In the genomic region with DNA sequence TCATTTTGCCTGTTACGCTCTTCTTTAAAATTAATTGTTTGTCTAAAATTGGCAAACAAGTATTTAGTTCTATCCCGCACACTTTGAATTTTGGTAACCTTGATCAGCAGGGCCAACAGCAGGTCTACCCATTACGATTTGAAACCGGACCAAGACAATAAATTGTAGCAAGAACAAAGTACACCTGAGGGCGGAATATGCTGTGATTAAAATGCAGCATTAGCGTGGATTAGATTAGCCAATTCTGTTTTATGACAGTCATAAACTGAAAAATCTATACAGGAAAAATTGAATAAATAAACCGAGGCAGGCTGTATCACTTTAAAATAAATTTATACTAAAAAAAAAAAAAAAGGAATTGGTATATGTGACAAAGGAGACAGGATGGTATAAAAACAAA, we compare ENCODE assay signal across 29 mouse cellular contexts.
"Had no signal": no experiment of that assay in that cellular context is flagged by ENCODE, and none has a peak within 500 bp of the region (broad histone marks: within the 10 kb centered on the region; RNA-seq: fewer than 3 reads in every experiment).

No protein-coding gene starts in this region.

- H3K27ac ChIP-seq: limb, embryonic 10.5 days; limb, embryonic 12.5 days; limb, embryonic 13.5 days; limb, embryonic 15.5 days; liver, embryonic 12.5 days; liver, embryonic 13.5 days; liver, embryonic 14.5 days; liver, embryonic 15.5 days; lung, embryonic 15.5 days; macrophage; midbrain, embryonic 10.5 days; midbrain, embryonic 12.5 days; midbrain, embryonic 13.5 days; midbrain, embryonic 15.5 days had no signal

- ATAC-seq: liver, embryonic 12.5 days; liver, postnatal 0 days; midbrain, embryonic 13.5 days; midbrain, embryonic 15.5 days; midbrain, embryonic 16.5 days had no signal

- H3K9me3 ChIP-seq: limb, embryonic 10.5 days; limb, embryonic 12.5 days; limb, embryonic 13.5 days; limb, embryonic 15.5 days; liver, embryonic 12.5 days; liver, embryonic 13.5 days; liver, embryonic 15.5 days; lung, embryonic 15.5 days; midbrain, embryonic 10.5 days; midbrain, embryonic 12.5 days; midbrain, embryonic 13.5 days; midbrain, embryonic 15.5 days had no signal

- H3K9ac ChIP-seq: limb, embryonic 12.5 days; limb, embryonic 13.5 days; limb, embryonic 15.5 days; liver, embryonic 12.5 days; liver, embryonic 13.5 days; liver, embryonic 14.5 days; liver, embryonic 15.5 days; liver, postnatal 0 days; lung, embryonic 14.5 days; lung, embryonic 15.5 days; midbrain, embryonic 12.5 days; midbrain, embryonic 13.5 days; midbrain, embryonic 15.5 days had no signal

- H3K27me3 ChIP-seq: limb, embryonic 12.5 days; limb, embryonic 13.5 days; limb, embryonic 15.5 days; liver, embryonic 12.5 days; liver, embryonic 13.5 days; liver, embryonic 15.5 days; lung, embryonic 15.5 days; megakaryocyte, embryonic 14.5 days; midbrain, embryonic 12.5 days; midbrain, embryonic 13.5 days; midbrain, embryonic 15.5 days had no signal

- H3K4me3 ChIP-seq: limb, embryonic 10.5 days; limb, embryonic 12.5 days; limb, embryonic 13.5 days; limb, embryonic 15.5 days; liver, embryonic 12.5 days; liver, embryonic 13.5 days; liver, embryonic 15.5 days; lung, embryonic 15.5 days; megakaryocyte, embryonic 14.5 days; midbrain, embryonic 10.5 days; midbrain, embryonic 12.5 days; midbrain, embryonic 13.5 days; midbrain, embryonic 15.5 days; myocyte had no signal

- H3K4me2 ChIP-seq: limb, embryonic 12.5 days; limb, embryonic 13.5 days; limb, embryonic 15.5 days; liver, embryonic 11.5 days; liver, embryonic 12.5 days; liver, embryonic 13.5 days; liver, embryonic 15.5 days; lung, embryonic 15.5 days; midbrain, embryonic 11.5 days; midbrain, embryonic 12.5 days; midbrain, embryonic 13.5 days; midbrain, embryonic 15.5 days had no signal

- H3K36me3 ChIP-seq: limb, embryonic 10.5 days; limb, embryonic 12.5 days; limb, embryonic 13.5 days; limb, embryonic 15.5 days; liver, embryonic 12.5 days; liver, embryonic 13.5 days; liver, embryonic 15.5 days; lung, embryonic 15.5 days; midbrain, embryonic 12.5 days; midbrain, embryonic 13.5 days; midbrain, embryonic 15.5 days had no signal

- DNase-seq: left cerebral cortex, postnatal 4 days; liver; liver, embryonic 13.5 days; liver, postnatal 0 days; lung, adult 18-20 months; lung, adult 2 months; lung, postnatal 14 days; lung, postnatal 36 days; lung, postnatal 4 days; midbrain, embryonic 14.5 days had no signal

- H3K4me1 ChIP-seq: limb, embryonic 15.5 days; liver, embryonic 12.5 days; liver, embryonic 13.5 days; liver, embryonic 15.5 days; lung, embryonic 15.5 days; megakaryocyte, embryonic 14.5 days; midbrain, embryonic 15.5 days had no signal
